Mouse (Mus musculus): ENCODE data around the gene Tyk2. TPM values are rescaled to one million over a fixed set of nuclear protein-coding genes. Genes with fewer than 3 reads are reported as not detected.

Tyk2 gene
- polyA plus RNA-seq (2015; fragmentation: Nextera tagmentation; extraction: Ambion mirVana): 6.3 and 6.6 TPM in 2 replicates

GRCm38 (mm10) chr9:21131059-21131956, at the start of gene Tyk2:
Gene Tyk2 (minus strand): TSS chr9:21131243.

GRCm38 (mm10) chr9:21165041-21165951, 34.3 kb upstream of the Tyk2 start, which contains the start of gene Pde4a:
Gene Pde4a (plus strand): TSS chr9:21165714.

GRCm38 (mm10) chr9:21149654-21150419, 18.8 kb upstream of the Tyk2 start, which contains the start of gene Cdc37:
Gene Cdc37 (minus strand): TSS chr9:21149982.

GRCm38 (mm10) chr9:21091707-21092320, 39.2 kb downstream of the Tyk2 start, which contains the start of the genes Gm38431 and Raver1:
Gene Gm38431 (minus strand): TSS chr9:21091997.
Gene Raver1 (minus strand): TSS chr9:21092008.

GRCm38 (mm10) chr9:21073044-21073840, 57.8 kb downstream of the Tyk2 start, which contains the start of the genes Gm49373 and Fdx1l:
Gene Gm49373 (minus strand): TSS chr9:21073096.
Gene Fdx1l (minus strand): TSS chr9:21073614.

GRCm38 (mm10) chr9:21067006-21067684, 63.9 kb downstream of the Tyk2 start, which contains the start of gene Zglp1:
Gene Zglp1 (minus strand): TSS chr9:21067093.

Small RNA genes lying within 50 kb of the gene (microRNA-seq; reads per million reads assigned to microRNA genes)
- gene Mir7082: 0.30 to 1.3 reads per million in 2 experiments

Other genes with a start within 250 kb of the Tyk2 start
- gene Ppan, start 243.1 kb downstream of the Tyk2 start, polyA plus RNA-seq (2015; fragmentation: Nextera tagmentation; extraction: Ambion mirVana): 27.7 and 28.3 TPM in 2 replicates
- 205 and 214 TPM in 2 replicates for gene Eif3g, start 232.6 kb downstream of the Tyk2 start, polyA plus RNA-seq (2015; fragmentation: Nextera tagmentation; extraction: Ambion mirVana)
- gene Dnmt1, start 171.4 kb downstream of the Tyk2 start, polyA plus RNA-seq (2015; fragmentation: Nextera tagmentation; extraction: Ambion mirVana): 12.7 and 13.9 TPM in 2 replicates
- gene S1pr2, start 154.5 kb downstream of the Tyk2 start, polyA plus RNA-seq (2015; fragmentation: Nextera tagmentation; extraction: Ambion mirVana): 14.7 and 17.5 TPM in 2 replicates
- 100 and 101 TPM in 2 replicates for gene Mrpl4, start 128.5 kb downstream of the Tyk2 start, polyA plus RNA-seq (2015; fragmentation: Nextera tagmentation; extraction: Ambion mirVana)
- gene Icam1, start 115.3 kb downstream of the Tyk2 start, polyA plus RNA-seq (2015; fragmentation: Nextera tagmentation; extraction: Ambion mirVana): 5.1 and 7.8 TPM in 2 replicates
- gene Icam4, start 101.9 kb downstream of the Tyk2 start, polyA plus RNA-seq (2015; fragmentation: Nextera tagmentation; extraction: Ambion mirVana): 0.26 and 0.32 TPM in 2 replicates
- 0.06 and 0.10 TPM in 2 replicates for gene Icam5, start 99.2 kb downstream of the Tyk2 start, polyA plus RNA-seq (2015; fragmentation: Nextera tagmentation; extraction: Ambion mirVana)
- gene Zglp1, start 64.2 kb downstream of the Tyk2 start, polyA plus RNA-seq (2015; fragmentation: Nextera tagmentation; extraction: Ambion mirVana): 0.54 TPM in 1 of 2 replicates, not detected in the other
- 0.09 and 0.21 TPM in 2 replicates for gene Gm49373, start 58.1 kb downstream of the Tyk2 start, polyA plus RNA-seq (2015; fragmentation: Nextera tagmentation; extraction: Ambion mirVana)
- 46.8 and 48.7 TPM in 2 replicates for gene Fdx1l, start 57.6 kb downstream of the Tyk2 start, polyA plus RNA-seq (2015; fragmentation: Nextera tagmentation; extraction: Ambion mirVana)
- gene Gm38431, start 39.2 kb downstream of the Tyk2 start, polyA plus RNA-seq (2015; fragmentation: Nextera tagmentation; extraction: Ambion mirVana): 0.76 and 0.97 TPM in 2 replicates
- 13.1 and 16.3 TPM in 2 replicates for gene Raver1, start 39.2 kb downstream of the Tyk2 start, polyA plus RNA-seq (2015; fragmentation: Nextera tagmentation; extraction: Ambion mirVana)
- gene Cdc37, start 18.7 kb upstream of the Tyk2 start, polyA plus RNA-seq (2015; fragmentation: Nextera tagmentation; extraction: Ambion mirVana): 145 and 165 TPM in 2 replicates
- 6.5 and 7.2 TPM in 2 replicates for gene Pde4a, start 34.5 kb upstream of the Tyk2 start, polyA plus RNA-seq (2015; fragmentation: Nextera tagmentation; extraction: Ambion mirVana)
- 53.3 and 55.3 TPM in 2 replicates for gene Keap1, start 108.1 kb upstream of the Tyk2 start, polyA plus RNA-seq (2015; fragmentation: Nextera tagmentation; extraction: Ambion mirVana)
- gene S1pr5, start 117.2 kb upstream of the Tyk2 start, polyA plus RNA-seq (2015; fragmentation: Nextera tagmentation; extraction: Ambion mirVana): 0.09 and 0.57 TPM in 2 replicates
- gene Atg4d, start 134.1 kb upstream of the Tyk2 start, polyA plus RNA-seq (2015; fragmentation: Nextera tagmentation; extraction: Ambion mirVana): 29.1 and 32.1 TPM in 2 replicates
- 7.5 and 9.2 TPM in 2 replicates for gene Kri1, start 156.7 kb upstream of the Tyk2 start, polyA plus RNA-seq (2015; fragmentation: Nextera tagmentation; extraction: Ambion mirVana)
- gene Cdkn2d, start 160.2 kb upstream of the Tyk2 start, polyA plus RNA-seq (2015; fragmentation: Nextera tagmentation; extraction: Ambion mirVana): 51.6 and 53.4 TPM in 2 replicates
- 0.83 TPM in 1 of 2 replicates, not detected in the other for gene Ap1m2, start 181.1 kb upstream of the Tyk2 start, polyA plus RNA-seq (2015; fragmentation: Nextera tagmentation; extraction: Ambion mirVana)
- gene Slc44a2, start 189.5 kb upstream of the Tyk2 start, polyA plus RNA-seq (2015; fragmentation: Nextera tagmentation; extraction: Ambion mirVana): 94.4 and 107 TPM in 2 replicates
- gene Ilf3, start 236.6 kb upstream of the Tyk2 start, polyA plus RNA-seq (2015; fragmentation: Nextera tagmentation; extraction: Ambion mirVana): 48.0 and 52.6 TPM in 2 replicates

Data from skeletal muscle tissue, postnatal 0 days (tissue).